Mouse (Mus musculus) heart, embryonic 11.5 days (tissue): Measurements from ENCODE around the gene Magoh. TPM values are rescaled to one million over a fixed set of nuclear protein-coding genes. Genes with fewer than 3 reads are reported as not detected.

ENCODE experiments used
- ATAC-seq: fragments of 200-750 bp; cut with Nextera tagmentation; replicated peaks from 2 replicates; pipeline ENCODE4 v1.8.0; 2017; ENCODE audit warnings: moderate library complexity; ENCODE audit not compliant: insufficient number of reproducible peaks, low FRiP score, low TSS enrichment
- H3K27ac ChIP-seq: fragments of 300-500 bp; sonication (generic); 2 replicates; pipeline ENCODE4 v1.5.1; 2014; ENCODE audit warnings: mild to moderate bottlenecking, low read depth, low read length
- H3K27me3 ChIP-seq: fragments of 300-500 bp; sonication (generic); 2 replicates; pipeline ENCODE4 v1.6.1; 2014; ENCODE audit warnings: mild to moderate bottlenecking, low read length, mixed read lengths; ENCODE audit not compliant: control insufficient read depth, insufficient read depth
- H3K36me3 ChIP-seq: fragments of 300-500 bp; sonication (generic); 2 replicates; pipeline ENCODE4 v1.6.1; 2014; ENCODE audit warnings: mild to moderate bottlenecking, low read length, moderate library complexity, mixed read lengths; ENCODE audit not compliant: control insufficient read depth, insufficient read depth
- H3K4me1 ChIP-seq: fragments of 300-500 bp; sonication (generic); 2 replicates; pipeline ENCODE4 v1.6.1; 2014; ENCODE audit warnings: low read length; ENCODE audit not compliant: control insufficient read depth, insufficient read depth
- H3K4me2 ChIP-seq: fragments of 300-500 bp; sonication (generic); 2 replicates; pipeline ENCODE4 v1.6.1; 2014; ENCODE audit warnings: mild to moderate bottlenecking, moderate library complexity
- H3K4me3 ChIP-seq: fragments of 300-500 bp; sonication (generic); 2 replicates; pipeline ENCODE4 v1.5.1; 2014; ENCODE audit warnings: low read depth, low read length
- H3K9ac ChIP-seq: fragments of 300-500 bp; sonication (generic); 2 replicates; pipeline ENCODE4 v1.6.1; 2014; ENCODE audit warnings: mild to moderate bottlenecking, low read depth, low read length, moderate library complexity
- H3K9me3 ChIP-seq: fragments of 300-500 bp; sonication (generic); replicated peaks from 2 replicates; pipeline ENCODE4 v1.6.1; 2016; ENCODE audit warnings: low read length; ENCODE audit not compliant: control insufficient read depth
- WGBS: fragments of 180-500 bp; shearing (Covaris S2); extraction: QIAGEN DNeasy Blood & Tissue Kit; methylation state at CpG from one replicate; pipeline ENCODE4 v1.1.7; 2014; ENCODE audit not compliant: insufficient replicate concordance; 5-methylcytosine and 5-hydroxymethylcytosine counted together
- polyA plus RNA-seq: library from polyadenylated mRNA; unstranded; fragments of >200 nt; fragmentation: Nextera tagmentation; extraction: Ambion mirVana; gene quantifications from 2 replicates; pipeline ENCODE4 v1.2.1, GENCODE M21; 2014

The Magoh gene
- polyA plus RNA-seq, 1 experiment from 2014 or later = 123 TPM

DNA sequence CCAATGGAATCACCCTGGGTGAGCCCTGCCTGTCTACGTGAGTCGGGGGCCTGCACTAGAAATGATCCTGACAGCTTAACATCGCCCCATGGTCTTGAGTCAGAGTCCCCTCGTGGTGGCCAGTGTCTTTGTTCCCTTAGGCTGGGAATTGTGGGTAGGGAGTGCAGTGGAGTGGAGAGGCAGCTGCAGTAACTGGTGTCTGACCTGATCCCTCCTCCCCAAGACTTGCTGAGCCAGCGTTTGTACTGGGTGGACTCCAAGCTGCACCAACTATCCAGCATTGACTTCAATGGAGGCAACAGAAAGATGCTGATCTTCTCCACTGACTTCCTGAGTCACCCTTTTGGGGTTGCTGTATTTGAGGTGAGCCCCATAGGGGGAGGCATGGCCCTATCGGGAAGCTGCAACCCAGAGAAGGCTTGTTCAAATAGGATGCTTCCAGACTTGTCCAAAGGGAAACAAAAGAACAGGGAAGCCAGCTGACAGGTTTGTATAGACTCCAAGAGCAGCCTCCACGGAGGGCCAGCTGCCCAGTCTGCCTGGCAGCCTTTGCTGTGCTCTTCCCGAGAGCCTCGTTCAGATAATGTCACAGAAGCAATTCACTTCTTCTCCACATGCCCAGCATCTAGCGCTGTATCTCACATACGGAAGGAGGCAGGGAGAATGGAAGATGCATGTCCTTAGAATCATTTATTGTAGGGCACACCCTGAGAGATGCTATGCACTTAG is 22.4 kb upstream of the Magoh start:
- Histone ChIP-seq H3K4me1 (no peaks in the 10 kb centered on the region), H3K36me3 (no peaks in the 10 kb centered on the region), H3K27me3 (0 out of 2 replicates have a peak, but pooled peaks cover 3% of the 10 kb centered on the region), H3K9me3 (no peaks in the 10 kb centered on the region), H3K27ac (no peak overlapping the region), H3K4me2 (no peak overlapping the region), H3K9ac (no peak overlapping the region), H3K4me3 (no peak overlapping the region)
- WGBS = 69% methylated on average over 11 of the region's 11 CpGs
- no peak for ATAC-seq

DNA sequence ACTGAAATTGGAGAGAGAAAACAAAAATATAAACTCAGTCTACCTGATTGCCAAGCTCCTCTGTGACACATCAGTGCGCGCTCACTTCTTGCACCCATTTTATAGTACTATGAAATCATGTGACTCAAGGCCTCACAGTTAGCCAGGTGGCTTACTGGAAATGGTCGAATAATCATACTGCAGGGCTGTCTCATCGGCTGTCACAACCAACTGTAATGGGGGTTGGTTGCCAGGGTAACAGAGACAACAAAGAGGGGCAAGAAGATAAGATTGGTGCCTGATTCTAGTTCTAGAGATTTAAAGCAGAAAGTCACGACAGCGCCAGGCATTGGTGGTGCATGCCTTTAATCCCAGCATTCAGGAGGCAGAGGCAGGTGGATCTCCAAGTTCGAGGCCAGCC is 20.6 kb upstream of the Magoh start:
- H3K27me3 ChIP-seq = 0 out of 2 replicates have a peak, but pooled peaks cover 3% of the 10 kb centered on the region
- 80% methylated on average over 7 of the region's 7 CpGs for WGBS
- no peak overlapping the region for H3K27ac ChIP-seq
- H3K4me1 ChIP-seq = no peaks in the 10 kb centered on the region
- no peak for ATAC-seq
- no peaks in the 10 kb centered on the region for H3K9me3 ChIP-seq
- H3K4me3 ChIP-seq = no peak overlapping the region
- no peaks in the 10 kb centered on the region for H3K36me3 ChIP-seq
- no peak overlapping the region for H3K4me2 ChIP-seq
- H3K9ac ChIP-seq = no peak overlapping the region

DNA sequence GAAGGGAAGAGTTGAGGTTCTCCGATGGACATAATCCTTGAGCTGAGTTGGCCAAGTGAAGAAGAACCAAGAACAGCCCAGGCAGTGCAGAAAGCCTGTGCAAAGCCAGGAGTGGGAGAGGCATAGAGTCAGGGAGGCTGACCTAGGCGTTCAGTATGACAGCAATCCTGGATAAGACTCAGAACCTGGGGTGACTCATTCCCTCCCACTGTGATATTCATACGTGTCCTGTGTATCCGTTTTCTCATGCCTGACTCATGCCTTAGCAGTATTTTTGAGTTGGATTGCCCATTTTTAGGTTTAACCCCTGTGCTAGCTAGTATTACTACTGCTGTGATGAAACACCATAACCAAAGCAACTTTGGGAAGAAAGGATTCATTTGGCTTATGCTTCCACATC is 14.7 kb upstream of the Magoh start:
- Histone ChIP-seq H3K9ac (no peak overlapping the region), H3K4me2 (no peak overlapping the region), H3K9me3 (no peaks in the 10 kb centered on the region), H3K36me3 (no peaks in the 10 kb centered on the region), H3K27me3 (no peaks in the 10 kb centered on the region), H3K27ac (no peak overlapping the region), H3K4me3 (no peak overlapping the region), H3K4me1 (no peaks in the 10 kb centered on the region)
- 74% methylated on average over 4 of the region's 4 CpGs for WGBS
- no peak for ATAC-seq

DNA sequence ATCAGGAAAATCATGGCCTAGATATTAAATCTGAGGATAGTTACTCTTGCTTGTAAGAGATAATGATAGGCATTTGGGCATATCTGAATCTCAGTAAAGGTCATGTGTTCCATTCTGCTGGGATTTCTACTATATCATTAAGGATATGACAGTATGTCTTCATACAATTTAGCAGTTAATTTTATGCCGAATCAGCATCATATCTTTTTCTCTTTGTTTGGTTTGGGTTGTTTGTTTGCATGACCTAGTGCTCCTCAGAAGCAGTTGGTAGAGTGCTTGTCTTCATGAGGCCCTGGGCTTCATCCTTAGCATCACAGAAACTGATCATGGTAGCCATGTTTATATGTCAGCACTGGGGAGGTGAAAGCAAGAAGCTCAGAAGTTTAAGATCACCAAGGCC is 2.1 kb downstream of the Magoh start:
- Histone ChIP-seq H3K4me1 (peaks cover 5% of the 10 kb centered on the region; the same call in 1 of the 2 replicates), H3K4me3 (no peak overlapping the region), H3K36me3 (peaks cover 16% of the 10 kb centered on the region), H3K27me3 (no peaks in the 10 kb centered on the region), H3K9me3 (no peaks in the 10 kb centered on the region), H3K4me2 (no peak overlapping the region), H3K27ac (no peak overlapping the region), H3K9ac (no peak overlapping the region)
- 84% methylated on average over 1 of the region's 1 CpGs for WGBS
- ATAC-seq = no peak

DNA sequence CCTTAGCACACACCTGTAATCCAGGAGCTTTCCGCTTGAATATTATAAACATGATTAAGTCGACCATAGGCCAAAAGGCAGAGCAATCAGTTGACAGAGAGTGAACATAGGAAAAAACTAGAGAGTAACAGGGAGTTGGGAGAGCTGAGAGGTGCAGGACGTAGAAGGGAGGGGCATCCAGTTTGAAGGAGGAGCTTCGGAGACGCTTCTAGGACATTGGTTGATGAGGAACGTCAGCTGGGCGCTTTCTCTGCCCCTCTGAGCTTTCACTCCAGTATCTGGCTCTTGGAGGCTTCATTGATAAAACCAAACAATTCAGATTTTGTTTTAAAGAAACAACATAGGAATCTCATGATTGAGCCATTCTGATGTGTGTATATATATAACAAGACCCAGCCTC is 6.8 kb downstream of the Magoh start:
- Histone ChIP-seq H3K9ac (no peak overlapping the region), H3K4me2 (no peak overlapping the region), H3K4me3 (no peak overlapping the region), H3K9me3 (no peaks in the 10 kb centered on the region), H3K27me3 (no peaks in the 10 kb centered on the region), H3K36me3 (peaks cover 19% of the 10 kb centered on the region), H3K27ac (no peak overlapping the region), H3K4me1 (peaks cover 6% of the 10 kb centered on the region; the same call in 1 of the 2 replicates)
- 73% methylated on average over 7 of the region's 7 CpGs for WGBS
- ATAC-seq = no peak

DNA sequence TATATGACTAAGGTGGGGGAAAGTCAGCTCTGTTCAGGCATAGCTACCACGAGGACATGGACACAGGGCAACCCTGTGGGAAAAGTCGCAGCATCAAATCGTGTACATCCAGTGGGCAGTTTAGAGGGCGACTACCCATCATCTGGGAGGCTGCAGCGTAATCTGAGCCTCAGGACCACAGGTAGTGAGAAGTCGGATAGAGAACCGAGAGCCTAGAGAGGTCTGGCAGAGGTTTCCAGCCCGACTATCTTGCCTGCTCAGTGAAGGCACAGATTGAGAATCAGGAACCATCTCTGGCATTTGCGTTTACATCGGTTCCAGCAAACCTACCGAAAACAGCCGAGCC is 9.8 kb downstream of the Magoh start:
- ATAC-seq = no peak
- Histone ChIP-seq H3K36me3 (peaks cover 13% of the 10 kb centered on the region), H3K4me1 (peaks cover 6% of the 10 kb centered on the region; the same call in 1 of the 2 replicates), H3K9me3 (no peaks in the 10 kb centered on the region), H3K4me2 (peak overlapping the region; percentile 90), H3K27ac (peak overlapping the region; percentile 86), H3K27me3 (no peaks in the 10 kb centered on the region), H3K9ac (peak overlapping the region; percentile 74), H3K4me3 (peak overlapping the region; percentile 66)
- under 1% methylated on average over 12 of the region's 12 CpGs for WGBS

DNA sequence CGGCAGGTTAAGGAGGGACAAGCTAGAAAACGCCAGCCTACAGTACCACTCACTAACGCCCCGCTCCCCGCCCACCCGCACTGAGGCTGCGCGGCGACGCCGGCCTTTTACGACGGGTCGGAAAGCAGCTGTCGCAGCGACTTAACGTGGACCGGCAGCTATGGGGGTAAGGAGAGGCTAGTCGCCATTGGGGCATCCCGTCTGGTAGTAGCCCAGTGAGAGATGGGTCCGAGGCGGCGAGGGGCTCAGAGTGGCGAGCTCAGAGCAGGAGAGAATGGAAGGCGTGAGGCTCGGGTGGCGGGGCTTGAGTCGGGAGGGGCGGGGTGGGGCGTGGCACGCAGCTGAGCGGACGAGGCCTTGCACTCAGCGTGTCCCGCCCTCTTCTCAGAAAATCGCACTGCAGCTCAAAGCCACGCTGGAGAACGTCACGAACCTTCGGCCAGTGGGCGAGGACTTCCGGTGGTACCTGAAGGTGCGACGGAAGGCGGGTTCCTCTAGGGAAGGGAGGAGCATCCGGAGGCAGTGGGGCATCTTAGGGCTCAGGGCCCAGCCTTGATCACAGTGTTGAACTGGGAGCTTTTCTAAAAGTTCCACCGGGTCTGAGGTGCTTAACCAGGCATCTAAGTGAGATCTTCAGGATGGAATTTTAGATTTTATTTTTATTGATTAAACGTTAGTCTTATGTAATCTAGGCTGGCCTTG is 10.3 kb downstream of the Magoh start, which contains the start of gene 0610037L13Rik:
0610037L13Rik (plus strand) TSS at position 83 of the 702 bp plus-strand sequence.
- no peaks in the 10 kb centered on the region for H3K9me3 ChIP-seq
- H3K27me3 ChIP-seq = no peaks in the 10 kb centered on the region
- H3K4me1 ChIP-seq = peaks cover 6% of the 10 kb centered on the region; the same call in 1 of the 2 replicates
- peak within 1 kb of the TSS; percentile 86 for H3K27ac ChIP-seq
- peak within 1 kb of the TSS; percentile 90 for H3K4me2 ChIP-seq
- H3K4me3 ChIP-seq = peak within 1 kb of the TSS; percentile 66
- H3K9ac ChIP-seq = peak within 1 kb of the TSS; percentile 74
- under 1% methylated on average over 48 of the region's 48 CpGs for WGBS
- H3K36me3 ChIP-seq = peaks cover 13% of the 10 kb centered on the region
- peak; percentile 91 for ATAC-seq

DNA sequence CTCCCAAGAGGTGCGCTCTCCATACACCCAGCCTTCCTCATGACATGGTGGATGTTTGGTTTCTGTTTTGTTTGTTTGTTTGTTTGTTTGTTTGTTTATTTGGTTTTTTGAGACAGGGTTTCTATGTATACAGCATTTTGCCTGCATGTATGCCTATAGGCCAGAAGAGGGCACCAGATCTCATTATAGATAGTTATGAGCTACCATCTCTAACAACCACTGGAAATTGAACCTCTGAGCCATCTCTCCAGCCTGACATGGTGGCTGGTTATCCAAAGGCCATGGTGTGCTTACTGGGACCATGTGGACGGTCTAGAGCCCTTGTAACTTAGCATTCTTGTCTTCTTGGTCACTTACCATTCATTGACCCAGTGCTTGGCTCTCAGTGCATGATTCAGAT is 13.1 kb downstream of the Magoh start:
- no peak for ATAC-seq
- Histone ChIP-seq H3K9me3 (no peaks in the 10 kb centered on the region), H3K4me2 (no peak overlapping the region), H3K27me3 (no peaks in the 10 kb centered on the region), H3K27ac (no peak overlapping the region), H3K9ac (no peak overlapping the region), H3K4me1 (peaks cover 6% of the 10 kb centered on the region; the same call in 1 of the 2 replicates), H3K36me3 (peaks cover 18% of the 10 kb centered on the region), H3K4me3 (no peak overlapping the region)
- WGBS = 83% methylated on average over 2 of the region's 2 CpGs
